Mouse (Mus musculus): ENCODE results near the gene Xpnpep1. TPM values are rescaled to one million over a fixed set of nuclear protein-coding genes. Genes with fewer than 3 reads are reported as not detected.

The Xpnpep1 gene
- total RNA-seq (2014; fragmentation: Nextera tagmentation) (43.6 and 77.0 TPM in 2 replicates), total RNA-seq (2017) (49.8 and 70.5 TPM in 2 replicates)

- ATAC-seq (replicated peaks; ENCODE audit: poor library complexity, severe bottlenecking) = no peak
These were observed at the start of gene Xpnpep1 for GRCm38 (mm10) chr19:53040164-53041132. Gene Xpnpep1, minus strand, starts transcription at chr19:53040214.

- peak; percentile 62 for ATAC-seq (replicated peaks; ENCODE audit: poor library complexity, severe bottlenecking)
These were observed 47.5 kb upstream of the Xpnpep1 start for GRCm38 (mm10) chr19:53087268-53088143.

- ATAC-seq (replicated peaks; ENCODE audit: poor library complexity, severe bottlenecking) = no peak
These were observed 46.8 kb upstream of the Xpnpep1 start for GRCm38 (mm10) chr19:53086861-53087260.

- no peak for ATAC-seq (replicated peaks; ENCODE audit: poor library complexity, severe bottlenecking)
These were observed 44.7 kb upstream of the Xpnpep1 start for GRCm38 (mm10) chr19:53084735-53085134.

- ATAC-seq (replicated peaks; ENCODE audit: poor library complexity, severe bottlenecking) = no peak
These were observed 42.8 kb upstream of the Xpnpep1 start for GRCm38 (mm10) chr19:53082862-53083261.

GRCm38 (mm10) chr19:53081339-53081738, 41.3 kb upstream of the Xpnpep1 start:
- ATAC-seq (replicated peaks; ENCODE audit: poor library complexity, severe bottlenecking) = no peak

- no peak for ATAC-seq (replicated peaks; ENCODE audit: poor library complexity, severe bottlenecking)
These were observed 40.9 kb upstream of the Xpnpep1 start for GRCm38 (mm10) chr19:53080921-53081320.

- no peak for ATAC-seq (replicated peaks; ENCODE audit: poor library complexity, severe bottlenecking)
These were observed 40.5 kb upstream of the Xpnpep1 start for GRCm38 (mm10) chr19:53080487-53080886.

- ATAC-seq (replicated peaks; ENCODE audit: poor library complexity, severe bottlenecking) = no peak
These were observed 40.0 kb upstream of the Xpnpep1 start for GRCm38 (mm10) chr19:53080026-53080425.

- no peak for ATAC-seq (replicated peaks; ENCODE audit: poor library complexity, severe bottlenecking)
These were observed 38.5 kb upstream of the Xpnpep1 start for GRCm38 (mm10) chr19:53078271-53079085.

GRCm38 (mm10) chr19:53077278-53077677, 37.3 kb upstream of the Xpnpep1 start:
- no peak for ATAC-seq (replicated peaks; ENCODE audit: poor library complexity, severe bottlenecking)

- ATAC-seq (replicated peaks; ENCODE audit: poor library complexity, severe bottlenecking) = no peak
These were observed 36.4 kb upstream of the Xpnpep1 start for GRCm38 (mm10) chr19:53076238-53076981.

- ATAC-seq (replicated peaks; ENCODE audit: poor library complexity, severe bottlenecking) = no peak
These were observed 35.9 kb upstream of the Xpnpep1 start for GRCm38 (mm10) chr19:53075896-53076237.

- ATAC-seq (replicated peaks; ENCODE audit: poor library complexity, severe bottlenecking) = no peak
These were observed 35.1 kb upstream of the Xpnpep1 start for GRCm38 (mm10) chr19:53074899-53075722.

- ATAC-seq (replicated peaks; ENCODE audit: poor library complexity, severe bottlenecking) = 0 out of 2 replicates have a peak, but pooled peaks have one; percentile 35
These were observed 33.5 kb upstream of the Xpnpep1 start for GRCm38 (mm10) chr19:53073521-53073920.

- ATAC-seq (replicated peaks; ENCODE audit: poor library complexity, severe bottlenecking) = no peak
These were observed 32.4 kb upstream of the Xpnpep1 start for GRCm38 (mm10) chr19:53072406-53072805.

- no peak for ATAC-seq (replicated peaks; ENCODE audit: poor library complexity, severe bottlenecking)
These were observed 31.6 kb upstream of the Xpnpep1 start for GRCm38 (mm10) chr19:53071651-53072050.

GRCm38 (mm10) chr19:53070870-53071269, 30.9 kb upstream of the Xpnpep1 start:
- no peak for ATAC-seq (replicated peaks; ENCODE audit: poor library complexity, severe bottlenecking)
